Mouse (Mus musculus) lung, postnatal 14 days (tissue): ENCODE measurements around the gene Npas3.

Experiments
- DNase-seq: peaks from one replicate; pipeline ENCODE4 v3.0.0; 2021

Gene Npas3

GRCm38 (mm10) chr12:54080996-54081395, 832.5 kb downstream of the Npas3 start:
- no peak for DNase-seq

DNA sequence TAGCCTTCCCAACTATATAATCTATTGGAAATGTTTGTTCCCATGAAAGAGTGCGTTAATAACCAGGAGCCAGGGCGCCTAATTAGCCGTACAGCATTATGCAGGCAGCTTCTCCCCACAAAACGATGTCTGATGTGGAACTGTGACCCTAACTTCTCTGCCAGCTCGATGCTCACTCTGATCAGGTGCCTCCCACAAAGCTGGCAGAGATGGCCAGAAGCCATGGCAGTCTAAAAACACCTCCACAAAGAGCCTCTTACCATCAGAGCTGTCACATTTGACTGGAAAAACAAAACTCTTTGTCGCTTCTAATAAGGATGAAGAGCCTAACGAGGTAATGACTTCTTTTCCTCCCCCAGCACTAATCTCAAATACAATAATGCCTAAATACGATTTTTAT, 845.3 kb downstream of the Npas3 start:
- no peak for DNase-seq

DNA sequence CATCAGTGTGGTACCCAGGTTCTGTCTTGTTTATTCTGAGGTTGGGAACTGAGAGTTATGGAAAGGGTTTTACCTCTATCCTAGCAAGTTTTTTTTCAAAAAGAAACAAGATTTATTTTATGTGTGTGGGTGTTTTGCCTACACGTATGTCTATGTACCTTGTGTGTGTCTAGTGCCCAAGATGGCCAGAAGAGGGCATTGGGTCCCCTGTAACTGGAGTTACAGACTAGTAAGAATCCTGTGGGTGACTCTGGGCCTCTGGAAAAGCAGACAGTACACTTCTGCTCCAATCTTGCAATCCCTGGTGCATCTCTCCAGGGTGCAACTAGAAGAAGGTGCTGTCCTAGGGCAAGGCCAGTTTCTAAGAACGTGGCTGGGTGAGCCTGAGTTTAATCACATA, 848.0 kb downstream of the Npas3 start:
- no peak for DNase-seq

- DNase-seq, result no peak
Observed at GRCm38 (mm10) chr12:54098136-54098535, 849.7 kb downstream of the Npas3 start.

DNA sequence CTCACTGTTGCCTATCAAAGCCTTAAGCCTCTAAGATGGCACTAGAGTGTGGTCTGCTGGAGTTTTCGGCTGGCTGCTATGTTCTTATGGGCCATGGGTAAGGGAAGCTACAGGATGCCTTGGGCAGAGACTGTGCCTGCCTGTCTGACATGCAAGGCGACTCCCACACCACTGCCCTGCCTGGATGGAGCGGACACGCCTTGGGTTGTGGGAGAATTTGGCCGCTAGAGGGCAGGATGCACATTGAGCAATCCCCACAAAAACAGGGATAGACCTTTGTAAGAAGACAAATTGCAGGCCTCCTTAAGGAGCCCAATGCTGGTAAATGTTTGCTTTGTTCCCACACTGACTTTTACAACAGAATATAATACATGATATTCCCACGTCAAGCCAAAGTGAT, 850.3 kb downstream of the Npas3 start:
- peak; percentile 84 for DNase-seq

- no peak for DNase-seq
Observed at GRCm38 (mm10) chr12:54099458-54099857, 851.0 kb downstream of the Npas3 start.

- no peak for DNase-seq
Observed at GRCm38 (mm10) chr12:54101307-54101870, 852.9 kb downstream of the Npas3 start.

DNA sequence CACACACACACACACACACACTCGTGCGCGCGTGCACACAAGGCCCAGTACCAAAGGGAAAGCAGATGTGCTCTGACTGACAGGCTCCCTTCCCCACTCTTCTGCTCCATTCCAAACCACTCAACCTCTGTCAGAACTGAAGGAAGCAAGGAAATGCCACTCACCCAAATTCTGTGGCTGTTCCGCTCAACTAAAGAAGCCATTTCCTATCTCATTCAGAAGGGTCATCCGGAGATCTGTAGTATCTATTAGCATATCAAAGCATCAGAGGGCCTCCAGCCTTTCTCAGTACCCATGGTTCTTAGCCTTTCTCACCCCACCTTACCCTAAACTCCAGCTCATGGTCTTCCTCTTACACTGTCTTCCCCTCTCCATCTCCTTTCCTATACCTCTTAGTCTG, 854.0 kb downstream of the Npas3 start:
- DNase-seq, result no peak

- no peak for DNase-seq
Observed at GRCm38 (mm10) chr12:54105531-54105930, 857.1 kb downstream of the Npas3 start.

GRCm38 (mm10) chr12:54105946-54106345, 857.5 kb downstream of the Npas3 start:
- no peak for DNase-seq

- no peak for DNase-seq
Observed at GRCm38 (mm10) chr12:54110342-54110741, 861.9 kb downstream of the Npas3 start.

DNA sequence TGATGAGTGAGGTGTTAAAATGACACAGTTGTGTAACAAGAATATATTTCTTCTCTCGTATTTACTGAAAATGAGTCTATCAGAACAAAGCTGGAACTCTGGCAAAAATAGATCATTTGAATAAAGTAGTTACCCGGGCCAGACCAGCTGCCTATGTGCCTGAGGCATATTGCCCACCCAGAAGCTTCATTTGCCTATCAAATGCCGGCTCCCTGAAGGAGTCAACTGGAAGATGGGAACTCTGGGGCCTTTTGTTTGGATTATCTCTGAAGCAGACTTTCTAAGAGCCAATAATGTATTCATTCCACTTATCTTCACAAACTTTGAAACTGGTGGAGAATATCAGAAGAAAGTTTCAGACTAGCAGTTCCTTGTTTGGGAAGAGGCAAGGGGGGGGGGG, 862.5 kb downstream of the Npas3 start:
- no peak for DNase-seq

DNA sequence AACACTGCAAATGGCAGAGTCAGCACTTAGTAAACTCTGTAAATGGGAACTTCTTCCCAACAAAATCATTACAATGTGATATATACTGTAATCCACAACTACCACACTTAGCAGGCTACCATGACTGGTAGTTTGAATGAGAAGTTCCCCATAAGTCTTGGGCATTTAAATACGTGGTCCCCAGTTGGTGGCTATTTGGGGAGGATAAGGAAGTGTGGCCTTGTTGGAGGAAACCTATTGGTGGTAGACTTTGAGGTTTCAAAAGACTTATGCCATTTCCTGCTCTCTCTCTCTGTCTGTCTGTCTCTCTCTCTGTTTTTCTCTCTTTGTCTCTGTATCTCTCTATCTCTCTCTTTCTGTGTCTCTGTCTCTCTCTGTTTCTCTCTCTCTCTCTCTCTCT, 871.9 kb downstream of the Npas3 start:
- no peak for DNase-seq

GRCm38 (mm10) chr12:54121286-54121685, 872.8 kb downstream of the Npas3 start:
- DNase-seq, result no peak
